Mouse (Mus musculus) brain, adult 2 months (tissue): ENCODE results near the gene Eipr1.
"Not testable (repeated sequence)": the region's sequence is repeated elsewhere in the genome, so short reads cannot be mapped to it uniquely, and the experiment has no call there.

Experiments used
- DNase-seq: peaks from one replicate; pipeline ENCODE4 v3.0.0; 2011; ENCODE audit warnings: low read depth, low spot score

The Eipr1 gene

DNA sequence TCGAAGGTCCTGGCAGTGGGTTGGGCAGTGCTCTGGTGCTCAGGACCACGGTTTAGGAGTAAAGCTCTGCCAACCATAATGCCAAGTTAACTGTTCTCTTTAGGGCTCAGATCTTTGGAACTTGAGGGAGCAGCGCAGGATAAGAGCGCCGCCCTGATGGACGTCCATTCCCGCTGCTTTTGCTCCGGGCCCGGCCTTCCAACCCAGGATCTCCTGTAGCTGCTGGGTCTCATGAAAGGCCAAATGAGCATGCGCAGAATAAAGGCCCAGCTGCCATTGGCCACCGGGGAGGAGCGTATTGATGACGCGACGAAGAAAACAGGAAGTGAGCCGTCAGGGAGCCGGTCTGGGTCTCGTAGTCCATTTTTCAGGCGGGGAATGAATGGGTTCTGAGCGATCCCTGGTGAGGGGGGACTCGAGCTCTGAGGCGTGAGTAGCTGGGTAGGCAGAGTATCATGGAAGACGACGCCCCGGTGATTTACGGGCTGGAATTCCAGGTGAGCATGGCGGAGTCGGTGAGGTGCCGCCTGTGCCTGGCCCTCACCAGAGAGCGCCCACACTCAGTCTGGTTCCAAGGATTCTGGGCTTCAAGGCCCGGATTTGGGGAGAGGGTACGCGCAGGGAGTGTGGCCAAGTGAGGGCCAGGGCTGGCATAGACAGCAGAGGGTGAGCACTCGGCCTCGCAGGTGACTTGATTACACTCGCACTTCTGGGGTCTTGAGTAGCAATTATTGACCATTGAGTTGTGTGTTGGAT lies at the start of gene Eipr1:
Eipr1 (plus strand) TSS at position 296 of the 756 bp plus-strand sequence.
- DNase-seq: peak; percentile 98

DNA sequence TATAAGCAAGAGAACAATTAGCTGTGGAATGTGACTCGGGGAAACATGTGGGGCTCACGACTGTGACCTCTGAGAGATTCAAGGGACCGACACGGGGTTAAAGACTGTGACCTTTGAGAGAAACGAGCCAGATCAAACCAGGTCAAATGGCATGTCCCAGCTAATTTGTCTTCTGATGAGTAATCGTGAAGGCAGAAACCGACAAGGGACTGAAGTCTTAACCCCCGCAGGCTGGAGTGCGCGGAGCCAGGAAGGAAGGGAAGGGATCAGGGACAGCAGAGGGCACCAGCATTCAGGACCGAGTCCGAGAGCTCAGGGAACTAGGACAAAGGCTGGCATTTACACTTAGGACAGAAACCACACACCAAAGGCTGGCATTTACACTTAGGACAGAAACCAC lies 47.2 kb upstream of the Eipr1 start:
- peak; percentile 68 for DNase-seq

DNA sequence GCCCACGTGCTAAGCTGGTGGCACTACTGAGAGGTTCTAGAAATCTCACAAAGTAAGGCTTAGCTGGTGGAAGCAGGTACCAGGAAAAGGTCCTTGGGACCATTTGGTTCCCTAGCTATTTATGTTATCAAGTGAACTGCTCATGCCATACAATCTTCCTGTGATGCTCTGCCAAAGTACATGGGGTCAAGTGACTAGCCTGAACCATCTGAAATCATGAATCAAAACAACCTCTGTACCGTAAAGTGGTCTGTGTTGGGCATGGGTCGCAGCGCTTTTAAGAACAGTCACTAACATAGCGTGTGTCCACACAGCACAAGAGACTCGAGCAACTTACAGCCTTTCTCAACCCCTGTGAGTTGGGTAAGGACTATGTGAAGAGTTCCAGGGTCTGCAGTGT lies 46.4 kb upstream of the Eipr1 start:
- DNase-seq: no peak

DNA sequence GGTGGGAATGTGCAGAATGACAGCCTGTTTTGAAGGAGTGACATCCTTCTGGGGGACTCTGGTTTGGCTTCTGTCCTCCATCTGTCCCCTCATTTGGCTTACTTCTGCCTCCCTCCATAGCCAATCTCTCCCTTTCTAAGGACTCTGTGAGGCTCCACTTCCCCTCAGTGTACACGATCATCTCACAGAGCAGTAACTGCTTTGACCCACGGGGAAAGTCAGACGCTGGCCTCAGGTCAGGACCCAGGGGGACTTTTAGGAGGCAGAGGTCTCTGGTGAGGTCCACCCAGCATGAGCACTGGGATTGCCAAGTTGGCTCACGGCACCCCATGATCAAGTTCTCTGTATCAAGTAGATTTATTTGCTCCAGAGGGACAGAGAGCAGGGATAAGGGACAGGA lies 43.4 kb upstream of the Eipr1 start:
- no peak for DNase-seq

DNA sequence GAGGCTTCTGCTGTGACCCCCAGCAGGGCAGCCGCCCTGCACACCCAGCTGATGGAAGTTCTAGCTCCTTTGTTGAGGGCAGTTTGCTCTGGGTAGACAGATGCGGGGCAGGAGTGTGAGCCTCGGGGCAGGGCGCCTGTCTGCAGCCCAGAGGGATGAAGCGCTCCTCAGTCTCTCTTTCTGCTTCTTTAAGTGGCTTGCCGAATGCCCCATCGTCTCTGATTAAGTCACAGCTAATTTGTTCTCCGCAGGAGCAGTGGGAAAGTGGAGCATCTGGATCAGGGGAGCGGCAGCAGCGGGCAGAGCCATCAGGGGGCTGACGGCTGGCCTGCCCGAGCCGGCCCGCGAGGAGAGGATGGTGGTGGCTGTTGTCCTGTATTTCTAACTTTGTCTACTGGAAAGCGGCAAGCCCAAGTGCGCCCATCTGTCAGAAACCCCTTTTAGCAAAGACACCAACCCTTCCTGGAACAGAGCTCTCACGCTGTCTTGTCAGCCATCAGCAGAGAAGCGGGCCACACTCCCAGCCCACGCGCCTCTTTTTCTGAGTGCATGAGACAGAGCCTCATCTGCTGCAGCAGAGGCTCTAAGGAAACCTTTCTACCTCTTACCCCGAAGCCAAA lies 40.9 kb upstream of the Eipr1 start:
- DNase-seq: peak; percentile 94

DNA sequence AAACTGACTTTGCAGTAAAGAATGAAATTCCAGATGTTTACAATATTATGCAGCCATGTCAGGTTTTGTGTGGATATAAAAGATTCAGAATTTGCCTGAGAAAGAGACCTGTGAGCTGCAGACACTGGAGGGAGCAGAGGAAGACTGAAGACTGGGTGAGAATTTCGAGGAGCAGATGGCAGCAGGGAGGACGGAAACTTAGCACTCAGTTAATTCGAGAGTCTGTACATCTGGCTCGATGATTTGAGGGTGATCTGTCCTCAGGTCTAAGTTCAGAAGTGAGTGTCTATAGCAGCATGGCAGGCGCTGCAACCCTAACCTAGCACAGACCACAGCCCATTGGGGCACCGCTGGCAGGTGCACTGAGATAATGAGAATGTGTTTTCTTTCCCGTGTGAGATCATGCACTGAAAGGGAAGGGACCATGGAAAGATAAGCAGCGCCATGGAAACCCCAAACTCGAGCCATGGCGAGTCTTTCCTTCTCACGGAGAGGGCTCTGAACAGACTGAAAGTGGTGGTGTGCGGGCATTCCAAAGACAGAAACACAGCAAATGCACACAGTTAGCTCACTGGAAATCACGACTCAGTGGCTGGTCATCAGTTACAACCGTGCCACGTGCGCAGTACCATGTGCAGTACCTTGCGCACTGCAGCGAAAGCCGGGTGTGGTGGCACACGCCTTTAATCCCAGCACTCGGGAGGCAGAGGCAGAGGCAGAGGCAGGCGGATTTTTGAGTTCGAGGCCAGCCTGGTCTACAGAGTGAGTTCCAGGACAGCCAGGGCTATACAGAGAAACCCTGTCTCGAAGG lies 36.6 kb upstream of the Eipr1 start:
- peak; percentile 75 for DNase-seq

DNA sequence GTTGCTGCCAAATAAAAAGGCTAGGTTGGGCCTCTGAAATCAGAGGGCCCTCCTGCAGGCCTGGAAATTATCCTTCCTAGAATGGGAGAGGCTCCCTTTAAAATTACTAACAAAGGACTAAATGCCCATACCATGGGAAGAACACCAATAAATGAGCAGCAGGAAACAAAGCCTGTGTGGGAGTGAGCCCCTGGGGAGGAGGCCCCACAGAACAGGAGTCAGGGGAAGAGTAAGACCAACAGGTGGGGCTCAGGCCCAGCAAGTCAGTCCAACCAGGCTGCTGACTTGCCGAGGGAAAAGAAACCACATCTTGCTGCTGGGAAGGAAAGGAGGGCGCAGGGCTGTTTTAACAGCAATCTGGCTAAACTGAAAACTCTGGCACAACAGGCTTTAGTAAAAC lies 34.5 kb upstream of the Eipr1 start:
- no peak for DNase-seq

DNA sequence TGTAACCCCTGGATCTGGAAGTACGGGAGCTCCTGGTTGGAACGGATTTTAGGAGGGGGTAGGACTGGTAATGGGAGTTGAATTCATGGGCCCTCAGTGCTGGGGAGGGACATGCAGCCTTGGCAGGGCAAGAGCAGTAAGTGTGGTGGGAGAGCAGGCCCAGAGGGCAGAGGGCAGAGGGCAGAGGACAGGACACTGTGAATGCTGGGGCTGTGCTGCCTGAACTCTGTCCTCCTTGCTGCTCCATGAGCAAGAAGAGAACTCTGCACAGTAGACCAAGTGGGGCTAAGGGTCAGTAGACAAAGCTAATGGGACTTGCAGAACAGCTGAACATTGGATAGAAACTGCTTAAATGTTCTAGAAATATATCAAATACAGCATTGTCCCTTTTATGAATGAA lies 33.5 kb upstream of the Eipr1 start:
- DNase-seq: no peak

DNA sequence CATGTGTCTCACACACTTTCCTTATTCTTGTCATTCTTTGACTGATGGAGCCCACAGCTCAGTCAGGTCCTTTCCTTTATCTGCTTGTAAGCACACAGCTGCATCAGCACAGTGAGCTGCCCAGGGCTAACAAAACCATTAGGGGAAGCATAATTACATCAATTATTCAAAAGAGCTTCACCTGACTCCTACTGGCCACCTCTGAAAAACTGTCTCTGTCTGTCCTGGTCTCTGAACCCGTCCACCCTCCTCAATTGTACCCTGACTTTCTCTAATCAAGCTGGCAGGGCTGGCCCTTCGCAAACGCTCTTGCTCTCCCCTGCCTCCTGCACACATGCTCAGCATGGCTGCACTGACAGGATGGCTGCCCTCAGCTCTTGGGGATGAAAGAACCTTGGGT lies 27.2 kb upstream of the Eipr1 start:
- DNase-seq: no peak

DNA sequence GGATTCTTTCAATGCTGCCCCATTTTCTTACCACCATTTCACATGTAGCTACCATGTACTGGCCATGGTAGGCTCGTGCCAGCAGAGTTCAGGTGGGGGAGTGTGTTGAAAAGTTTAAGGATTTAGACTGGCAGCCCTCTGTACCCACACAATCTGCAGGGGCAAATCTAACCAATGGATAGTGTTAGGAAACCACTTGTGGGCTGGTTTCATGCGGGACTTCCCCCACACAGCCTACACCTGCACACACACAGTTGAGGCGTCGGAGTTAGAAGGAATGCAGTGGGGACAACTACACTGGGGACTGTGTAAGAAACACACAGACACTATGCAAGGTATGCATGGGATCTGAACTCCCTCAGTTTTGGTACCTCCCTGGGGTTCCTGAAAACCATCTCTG lies 25.4 kb upstream of the Eipr1 start:
- DNase-seq: no peak

DNA sequence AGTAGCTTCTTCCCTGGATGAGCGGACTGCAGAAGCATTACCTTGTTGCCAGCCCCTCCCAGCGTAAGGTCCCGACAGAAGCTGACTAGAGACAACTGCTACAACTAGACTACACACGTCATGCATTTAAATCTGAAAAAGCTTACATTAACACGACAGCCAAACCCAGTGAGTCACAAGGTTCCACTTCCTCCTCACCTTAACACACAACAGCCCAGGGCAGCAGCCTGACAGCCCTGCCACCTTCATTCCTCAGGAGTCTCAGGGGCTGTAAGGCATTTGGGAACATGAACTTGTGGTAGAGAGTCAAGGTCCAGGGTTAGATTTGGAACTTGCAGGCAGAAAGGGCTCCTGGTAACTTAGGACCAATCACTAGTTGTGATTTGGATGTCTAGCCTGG lies 24.5 kb upstream of the Eipr1 start:
- DNase-seq: peak; percentile 24

DNA sequence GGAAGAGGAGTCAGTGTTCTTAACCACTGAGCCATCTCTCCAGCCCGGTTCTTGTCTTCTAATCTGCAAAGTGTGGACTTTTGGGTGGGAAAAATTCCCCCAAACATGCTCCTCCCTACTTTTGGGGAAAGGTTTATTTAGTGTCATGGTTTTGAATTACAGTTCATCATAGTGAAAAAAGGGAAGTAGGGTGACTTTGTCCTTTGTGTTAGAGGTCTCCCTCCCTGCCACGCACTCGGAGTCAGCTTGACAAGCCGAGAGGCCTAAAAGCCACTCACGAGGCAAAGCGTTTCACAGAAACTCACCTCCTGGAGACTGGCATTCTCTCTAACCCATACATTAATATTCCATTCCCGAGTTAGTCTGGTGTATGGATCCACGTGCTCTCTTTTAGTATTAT lies 19.0 kb upstream of the Eipr1 start:
- no peak for DNase-seq

DNA sequence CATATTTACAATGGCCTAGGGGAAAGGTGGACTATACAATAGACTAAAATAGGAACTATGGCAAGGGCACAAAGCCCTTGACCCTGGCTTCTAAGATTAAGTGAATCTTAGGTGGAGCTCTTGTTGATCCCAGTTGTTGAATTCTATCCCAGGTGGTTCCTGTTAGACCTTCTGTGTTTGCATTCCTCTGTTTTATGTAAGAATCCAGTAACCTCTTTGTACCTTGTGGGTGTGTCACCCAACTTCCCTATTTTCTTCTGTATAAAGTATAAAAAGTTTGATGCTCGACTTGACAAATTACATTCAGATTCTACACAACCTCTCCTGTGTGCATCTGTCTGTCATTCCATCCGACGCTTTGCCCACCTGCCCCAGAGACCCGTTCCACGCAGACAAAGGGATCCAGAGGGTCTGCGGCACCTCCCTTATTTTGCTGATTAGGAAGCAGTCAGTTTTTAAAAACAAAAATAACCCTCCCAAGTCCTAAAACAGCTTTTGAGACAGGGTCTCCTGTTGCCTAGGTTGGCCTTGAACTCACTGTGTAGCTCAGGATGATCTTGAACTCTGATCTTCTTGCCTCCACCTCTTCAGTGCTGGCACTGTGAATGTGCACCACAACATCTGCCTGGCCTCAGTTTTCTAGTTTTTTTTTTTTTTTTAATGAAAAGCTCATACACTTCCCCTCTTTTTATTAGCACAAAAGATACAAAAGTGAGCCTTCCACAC lies 17.9 kb upstream of the Eipr1 start:
- not testable (repeated sequence) for DNase-seq

DNA sequence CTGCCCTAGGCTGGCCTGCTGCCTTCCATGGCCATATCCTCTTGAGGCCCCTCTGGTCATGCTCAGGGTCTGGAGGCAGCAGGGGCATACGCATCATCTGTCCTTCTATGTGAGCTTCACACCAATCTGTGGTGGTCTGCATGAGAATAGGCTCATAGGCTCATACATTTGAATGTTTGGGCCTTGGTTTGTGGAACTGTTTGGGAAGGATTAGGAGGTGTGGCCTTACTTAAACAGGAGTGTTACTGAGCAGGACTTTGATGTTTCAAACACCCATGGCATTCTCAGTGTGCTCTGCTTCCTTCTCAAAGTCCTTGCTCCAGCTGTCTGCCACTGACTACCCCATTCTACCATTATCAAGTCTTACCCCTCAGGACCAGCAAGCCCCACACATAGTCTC lies 17.3 kb upstream of the Eipr1 start:
- no peak for DNase-seq

DNA sequence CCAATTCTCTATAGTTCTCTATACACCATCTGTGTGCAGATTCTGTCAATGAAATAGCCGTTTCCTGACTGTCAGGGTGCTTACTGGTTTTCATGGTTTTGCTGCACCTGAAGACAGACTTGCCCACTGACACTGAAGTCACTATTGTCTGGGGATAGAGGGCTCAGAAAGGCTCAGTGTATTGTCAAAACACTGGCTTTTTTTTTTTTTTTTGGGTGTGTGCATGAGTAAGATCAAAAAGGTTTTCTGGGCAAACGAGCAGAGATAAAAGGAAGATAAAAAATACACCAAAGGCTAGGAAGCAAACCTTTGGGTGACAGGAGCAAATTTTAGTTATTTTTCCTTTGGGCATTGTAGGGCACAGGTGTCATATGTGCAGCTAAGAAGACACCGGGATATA lies 16.3 kb upstream of the Eipr1 start:
- DNase-seq: no peak

DNA sequence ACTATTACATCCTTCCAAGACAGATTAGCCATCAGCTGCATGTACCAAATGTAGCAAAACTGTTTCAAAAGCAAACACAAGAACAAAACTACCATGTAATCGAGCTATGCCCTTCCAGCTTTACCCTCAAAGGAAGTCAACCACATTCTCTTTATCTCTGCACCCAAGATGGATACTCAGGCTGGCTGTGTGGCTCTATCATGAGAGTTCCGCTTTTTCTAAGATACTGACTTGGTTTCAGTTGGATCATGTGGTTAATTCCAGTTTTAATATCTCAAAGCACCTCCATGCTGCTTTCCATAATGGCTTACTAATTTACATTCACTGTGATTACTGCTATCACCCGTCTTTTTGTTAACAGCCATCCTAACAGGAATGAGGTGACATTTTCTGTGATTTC lies 8.3 kb upstream of the Eipr1 start:
- DNase-seq: no peak

DNA sequence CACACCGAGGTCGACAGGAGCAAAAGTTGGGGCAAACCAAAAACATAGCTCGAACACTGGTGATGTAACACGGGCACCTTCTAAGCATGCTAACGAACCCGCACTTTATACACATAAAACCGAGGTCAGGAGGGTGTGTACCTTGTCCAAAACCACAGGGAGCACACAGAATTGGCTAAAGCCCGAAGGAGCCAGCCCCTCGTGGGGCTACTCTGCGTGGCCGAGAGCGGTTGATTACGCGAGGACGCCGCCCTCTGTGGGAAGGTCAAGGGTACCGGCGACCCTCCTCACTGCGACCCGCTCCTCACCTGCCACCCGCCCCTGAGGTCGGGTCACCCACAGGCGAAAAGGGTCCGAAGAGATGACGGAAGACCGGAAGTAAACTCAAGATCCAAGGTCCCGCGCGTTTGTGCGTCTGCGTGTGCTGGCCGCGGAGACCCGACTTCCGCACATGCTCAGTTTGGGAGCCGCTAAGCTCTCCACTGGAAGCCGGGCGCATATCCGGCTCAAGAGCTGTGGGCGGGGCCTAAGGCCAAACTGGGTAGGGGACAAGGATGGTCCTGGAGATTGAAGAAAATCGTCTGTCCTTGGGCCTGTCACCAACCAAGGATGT lies 1.5 kb upstream of the Eipr1 start, which contains the start of gene Trappc12:
Trappc12 (minus strand) TSS at position 452 of the 613 bp plus-strand sequence.
- DNase-seq: peak; percentile 97

DNA sequence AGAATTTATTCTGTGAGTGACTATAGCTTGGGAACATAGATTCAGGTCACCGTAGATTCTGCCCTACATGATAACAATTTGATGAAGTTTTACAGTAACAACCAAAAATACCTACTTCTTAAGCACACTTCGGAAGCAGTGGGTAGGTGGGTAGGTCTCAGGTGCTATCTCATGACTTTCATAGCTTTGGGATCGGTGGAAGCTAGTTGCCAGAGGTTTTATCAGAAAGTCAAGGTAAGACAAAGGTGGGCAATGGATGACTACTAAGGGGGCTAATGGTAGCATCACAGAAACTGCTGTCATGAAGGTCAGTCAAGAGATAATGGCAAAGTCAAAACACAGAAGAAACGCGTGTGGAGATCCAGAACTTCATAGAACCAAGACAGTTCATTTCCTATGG lies 727 bp upstream of the Eipr1 start:
- DNase-seq: no peak

DNA sequence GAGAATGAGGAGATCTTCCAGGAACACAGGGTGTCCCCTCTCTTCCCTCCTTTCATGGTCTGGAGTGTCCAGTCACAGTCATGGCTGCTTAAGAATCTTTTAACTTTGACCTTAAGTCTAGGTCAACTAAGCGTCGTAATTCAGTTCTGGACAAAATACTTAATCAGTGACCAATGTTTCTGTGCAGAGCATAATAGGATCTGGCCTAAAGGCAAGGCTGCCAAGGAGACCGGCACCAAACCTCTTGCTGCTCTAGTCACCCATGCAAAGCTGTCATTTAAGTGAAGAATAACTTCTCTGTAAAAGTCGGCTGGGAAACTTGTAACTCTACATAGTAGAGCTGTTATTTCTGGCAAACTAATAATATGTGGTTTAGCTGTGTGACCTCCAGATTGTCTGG lies 4.4 kb downstream of the Eipr1 start:
- no peak for DNase-seq

DNA sequence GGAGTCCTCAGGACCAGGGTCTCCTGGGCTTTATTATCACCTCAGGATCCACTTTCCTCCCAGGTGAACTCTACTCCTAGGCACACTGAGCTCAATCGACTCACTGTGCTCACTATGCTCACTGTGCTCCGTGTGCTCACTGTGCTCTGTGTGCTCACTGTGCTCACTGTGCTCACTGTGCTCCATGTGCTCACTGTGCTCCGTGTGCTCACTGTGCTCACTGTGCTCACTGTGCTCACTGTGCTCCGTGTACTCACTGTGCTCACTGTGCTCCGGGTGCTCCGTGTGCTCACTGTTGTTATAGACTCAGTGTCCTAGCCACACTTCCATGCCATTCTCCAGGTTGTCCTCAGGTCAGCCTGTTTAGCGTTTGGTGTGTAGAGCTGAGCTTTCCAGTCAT lies 18.4 kb downstream of the Eipr1 start:
- DNase-seq: no peak

DNA sequence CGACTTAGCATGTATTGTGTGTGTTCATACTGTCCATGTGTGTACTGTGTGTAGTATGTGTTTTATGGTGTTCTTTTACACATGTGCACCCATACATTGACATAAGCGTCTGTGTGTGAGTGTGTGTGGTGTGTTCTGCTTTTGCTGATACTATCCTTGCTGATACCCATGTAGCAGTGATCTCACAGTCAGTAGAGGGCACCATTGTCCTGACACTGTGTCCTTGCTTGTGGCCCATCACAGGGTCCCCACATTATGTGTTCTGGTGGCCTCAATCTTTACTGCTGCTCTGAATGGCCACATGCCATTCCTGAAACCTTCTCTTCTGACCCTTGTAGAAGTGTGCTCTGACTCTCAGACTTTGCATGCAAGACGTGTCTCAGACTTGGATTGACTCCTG lies 22.2 kb downstream of the Eipr1 start:
- peak; percentile 43 for DNase-seq

DNA sequence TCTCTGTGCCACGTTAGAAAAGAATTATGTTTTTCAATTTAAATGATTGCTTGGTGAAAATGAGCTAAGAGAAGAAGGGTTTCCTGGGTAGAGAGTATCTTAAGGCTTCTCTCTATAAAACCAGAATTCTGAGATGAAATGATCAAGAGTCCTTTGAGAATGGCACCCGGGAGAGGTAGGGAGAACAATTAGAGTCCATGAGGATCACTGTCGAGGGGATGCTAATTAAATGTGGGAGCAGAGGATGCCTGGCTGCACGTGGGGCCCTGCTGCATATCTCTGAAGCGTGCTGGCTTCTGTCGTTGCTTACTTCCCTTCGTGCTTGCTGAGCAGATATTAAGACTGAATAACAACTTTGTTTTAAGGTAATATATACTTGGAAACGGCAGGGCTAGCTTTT lies 23.5 kb downstream of the Eipr1 start:
- no peak for DNase-seq
